Mouse (Mus musculus) retina, postnatal 7 days (tissue): ENCODE results near the gene Akt1.
A peak's percentile ranks its signal among the peaks of the same experiment; 100 is the strongest.

Experiments
- DNase-seq: peaks from one replicate; pipeline ENCODE4 v3.0.0-alpha.2; 2012; ENCODE audit warnings: low read depth, low spot score

Akt1 gene

DNA sequence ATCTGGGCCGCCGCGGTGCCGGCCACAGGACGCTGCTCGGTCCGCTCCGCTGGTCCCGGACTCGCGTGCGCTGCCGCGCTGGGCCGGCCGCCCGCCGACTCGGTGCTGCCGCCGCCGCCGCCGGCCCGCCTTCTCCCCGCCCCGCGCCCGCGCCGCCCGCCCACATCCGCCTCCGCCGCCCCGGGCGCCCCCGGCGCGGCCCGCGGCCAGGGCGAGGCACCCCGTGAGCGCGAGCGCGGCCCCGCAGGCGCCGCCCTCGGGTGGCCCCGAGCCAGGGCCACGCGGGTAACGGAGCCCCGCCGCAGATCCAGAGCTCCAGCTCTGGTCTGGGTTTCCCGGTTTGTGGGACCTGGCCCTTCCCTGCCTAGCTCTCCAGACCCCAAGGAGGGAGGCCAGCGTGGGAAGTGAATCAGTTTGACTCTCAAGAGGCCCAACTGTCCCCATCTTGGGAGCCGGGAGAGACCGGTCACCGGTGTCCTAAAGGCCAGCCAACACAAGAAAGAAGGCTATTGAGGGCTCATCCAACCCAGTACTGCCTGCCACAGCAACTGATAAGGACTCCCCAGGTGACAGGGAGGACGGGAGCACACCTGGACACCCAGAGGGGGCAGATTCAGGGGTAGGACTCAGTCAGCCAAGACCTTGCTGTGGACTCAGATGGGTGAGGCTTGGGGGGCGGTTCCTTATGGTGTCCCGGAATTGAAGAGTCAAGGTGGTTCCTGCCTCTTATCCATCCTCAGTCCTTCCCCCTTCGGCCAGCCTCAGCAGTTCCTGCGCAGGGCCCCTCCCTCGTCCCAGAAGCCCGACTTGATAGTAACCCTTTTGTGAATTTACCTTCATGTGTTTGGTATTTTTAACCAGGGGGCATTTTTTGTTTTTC, at the start of gene Akt1:
Gene Akt1, minus strand, starts transcription at position 753 of the 880 bp plus-strand sequence.
- no peak for DNase-seq

DNA sequence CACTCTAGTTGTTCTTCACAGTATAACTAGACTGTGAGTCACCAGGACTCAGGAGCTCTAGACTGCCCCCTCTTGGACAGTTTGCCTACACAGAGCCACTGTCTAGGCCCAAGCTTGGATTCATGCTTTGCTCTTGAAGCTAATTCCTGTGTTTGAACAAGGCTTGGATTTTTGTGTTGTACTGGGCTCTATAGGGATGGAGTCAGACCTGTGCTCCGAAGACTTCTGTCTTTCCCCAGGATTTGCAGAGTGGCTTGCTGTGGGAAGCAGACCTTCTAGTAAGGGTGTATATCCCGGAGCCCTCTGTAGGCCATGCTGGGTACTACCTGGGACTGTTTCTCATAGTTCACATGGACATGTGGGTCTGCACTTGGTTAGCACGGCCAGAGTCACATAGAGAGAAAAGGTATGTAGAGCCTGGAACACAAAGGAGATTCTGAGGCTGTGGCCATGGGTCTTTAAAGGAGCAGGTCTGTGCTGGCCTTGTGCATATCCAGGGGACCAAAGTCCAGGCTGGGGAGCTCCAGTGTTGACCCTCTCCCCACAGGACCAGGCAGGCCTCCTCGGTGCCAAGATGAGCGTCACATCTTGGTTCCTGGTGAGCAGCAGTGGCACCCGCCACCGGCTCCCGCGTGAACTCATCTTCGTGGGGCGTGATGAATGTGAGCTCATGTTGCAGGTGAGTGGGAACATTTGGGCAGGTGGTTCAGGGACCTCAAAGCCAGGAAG, 49.6 kb upstream of the Akt1 start:
- no peak for DNase-seq

GRCm38 (mm10) chr12:112723445-112723844, 48.8 kb upstream of the Akt1 start:
- no peak for DNase-seq

DNA sequence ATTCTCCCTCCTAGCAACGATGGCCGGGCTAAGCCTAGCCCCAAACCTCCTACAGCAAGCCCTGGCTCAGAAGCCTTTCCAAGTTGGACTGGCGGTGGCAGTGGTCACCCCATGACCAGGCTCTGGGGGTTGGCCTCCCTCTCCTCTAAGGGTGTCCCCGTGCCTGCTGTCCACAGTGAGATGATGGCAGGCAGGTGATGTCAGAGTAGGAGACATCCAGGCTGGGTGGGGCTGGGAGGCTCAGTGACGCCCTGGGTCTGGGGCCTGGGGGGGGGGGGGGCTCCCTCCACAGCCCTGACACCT, 48.3 kb upstream of the Akt1 start:
- no peak for DNase-seq

GRCm38 (mm10) chr12:112722240-112723027, 47.8 kb upstream of the Akt1 start:
- no peak for DNase-seq

DNA sequence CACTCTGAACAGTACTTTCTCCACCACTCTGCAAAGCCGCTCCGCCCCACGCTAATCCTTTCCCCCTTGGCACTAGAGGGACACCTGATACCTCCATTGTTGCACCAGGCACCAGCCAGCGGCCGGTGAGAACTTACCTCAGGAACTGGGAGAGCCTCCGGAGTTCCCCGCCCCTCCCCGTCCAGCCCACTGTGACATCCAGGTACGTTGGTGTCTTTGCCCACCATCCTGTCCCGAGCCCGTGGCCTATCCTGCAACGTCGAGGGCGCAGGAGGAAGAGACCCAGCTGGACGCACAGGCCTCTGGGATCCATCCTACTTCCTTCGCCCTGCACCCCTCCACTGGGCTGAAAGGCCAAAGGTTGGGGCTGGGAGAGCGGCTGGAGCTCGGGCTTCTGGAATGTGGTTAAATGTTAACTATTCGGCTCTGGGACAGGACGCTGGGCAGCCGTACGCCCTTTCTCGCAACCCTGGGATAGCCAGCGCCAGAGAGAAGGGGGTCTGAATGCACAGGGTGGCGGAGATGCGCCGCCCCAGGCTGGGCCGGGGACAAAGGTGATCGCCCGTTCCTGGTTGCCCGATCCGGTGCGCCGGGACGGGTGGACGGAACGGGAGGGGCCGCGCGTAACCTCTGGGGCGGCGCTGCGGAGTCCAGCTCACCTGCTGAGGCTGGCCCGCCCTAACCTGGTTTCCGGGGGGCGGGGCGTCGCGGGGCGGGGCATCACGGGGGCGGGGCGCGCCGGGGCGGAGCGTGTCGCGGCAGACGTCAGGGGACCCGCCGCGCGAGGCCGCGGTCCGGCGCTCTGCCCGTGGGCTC, 46.9 kb upstream of the Akt1 start:
- DNase-seq, result no peak

GRCm38 (mm10) chr12:112720890-112721423, 46.3 kb upstream of the Akt1 start:
- no peak for DNase-seq

- no peak for DNase-seq
These were observed 45.5 kb upstream of the Akt1 start, which contains the start of gene Cep170b for GRCm38 (mm10) chr12:112720216-112720615. Gene Cep170b, plus strand, starts transcription at chr12:112720455.

- no peak for DNase-seq
These were observed 44.3 kb upstream of the Akt1 start for GRCm38 (mm10) chr12:112718995-112719394.

GRCm38 (mm10) chr12:112717140-112717539, 42.5 kb upstream of the Akt1 start:
- no peak for DNase-seq

- no peak for DNase-seq
These were observed 39.3 kb upstream of the Akt1 start for GRCm38 (mm10) chr12:112713984-112714383.

DNA sequence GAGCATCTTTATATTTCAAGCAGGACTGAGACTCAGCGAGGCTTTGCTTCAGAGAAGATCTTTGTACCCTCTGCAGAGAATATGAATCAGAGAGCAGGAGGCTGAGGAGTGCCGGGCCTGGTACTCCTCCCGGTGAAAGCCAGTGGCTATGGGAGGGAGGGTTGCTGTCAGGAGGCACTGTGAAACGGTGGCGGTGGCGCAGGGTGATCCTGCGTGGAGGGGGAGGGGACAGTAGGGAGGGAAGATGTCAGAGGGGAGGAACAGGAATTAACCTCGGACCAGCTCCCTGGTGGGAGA, 32.8 kb upstream of the Akt1 start:
- DNase-seq, result no peak

DNA sequence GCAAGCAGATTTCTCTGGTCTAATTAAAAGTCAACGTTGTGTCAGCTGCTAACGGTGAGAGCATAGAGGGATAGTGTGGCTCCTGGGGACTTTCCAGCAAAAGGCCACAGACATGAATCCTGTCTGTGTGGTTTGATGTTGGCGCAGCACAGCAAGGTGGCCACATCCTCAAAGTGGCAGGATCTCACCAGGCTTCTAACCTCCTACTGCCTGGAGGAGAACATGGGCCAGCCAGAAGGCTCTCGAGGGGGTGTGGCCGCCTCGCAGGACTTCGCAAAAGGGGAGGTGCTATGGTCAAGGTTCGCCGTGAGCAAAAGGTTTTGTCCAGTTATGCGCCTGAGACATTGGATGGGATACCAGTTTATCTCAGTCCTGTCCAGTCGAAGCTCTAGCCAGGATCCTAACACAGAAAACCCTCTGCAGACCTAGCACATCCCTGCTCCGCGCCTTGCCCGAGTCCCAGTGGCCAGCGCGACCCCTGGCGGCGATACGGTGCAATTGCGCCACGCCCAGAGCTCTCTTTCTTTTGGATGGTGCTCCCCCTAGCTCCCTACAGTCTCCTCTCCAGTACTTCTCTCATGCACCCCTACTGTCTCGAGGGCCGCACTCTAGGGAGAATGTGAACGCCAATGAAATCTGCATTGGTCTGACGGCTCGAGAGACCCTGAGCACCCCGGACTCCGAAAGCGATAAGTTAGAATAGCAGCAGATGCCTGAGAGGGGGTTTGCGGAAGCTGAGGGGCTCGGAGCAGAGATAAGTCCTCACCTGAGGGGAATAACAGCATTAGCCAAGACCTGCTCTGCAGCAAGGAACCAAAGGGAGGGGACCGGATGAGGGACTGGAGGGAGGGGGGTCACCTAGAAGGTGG, 32.3 kb upstream of the Akt1 start:
- DNase-seq, result peak; percentile 70

- DNase-seq, result no peak
These were observed 28.0 kb upstream of the Akt1 start for GRCm38 (mm10) chr12:112702374-112703320.

DNA sequence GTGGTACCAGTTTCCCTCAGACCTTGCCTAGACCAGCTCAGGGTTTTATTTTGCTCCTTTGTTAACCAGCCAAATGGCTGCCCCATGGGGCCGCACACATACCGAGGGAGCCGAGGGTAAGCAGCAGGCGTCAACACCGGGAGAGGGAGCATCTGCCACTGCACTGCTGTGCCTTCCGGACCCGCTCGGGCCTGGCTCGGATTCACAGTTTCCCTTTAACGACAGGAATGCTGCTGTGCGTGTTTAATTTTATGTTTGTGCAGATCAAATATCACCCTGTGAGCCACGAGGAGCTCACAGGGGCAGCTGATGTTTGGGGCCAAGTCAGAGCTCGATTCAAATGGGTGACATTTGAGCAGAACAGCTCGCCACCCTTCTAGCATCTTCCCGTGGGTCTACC, 25.8 kb upstream of the Akt1 start:
- DNase-seq, result no peak

- no peak for DNase-seq
These were observed 22.2 kb upstream of the Akt1 start for GRCm38 (mm10) chr12:112696806-112697425.

DNA sequence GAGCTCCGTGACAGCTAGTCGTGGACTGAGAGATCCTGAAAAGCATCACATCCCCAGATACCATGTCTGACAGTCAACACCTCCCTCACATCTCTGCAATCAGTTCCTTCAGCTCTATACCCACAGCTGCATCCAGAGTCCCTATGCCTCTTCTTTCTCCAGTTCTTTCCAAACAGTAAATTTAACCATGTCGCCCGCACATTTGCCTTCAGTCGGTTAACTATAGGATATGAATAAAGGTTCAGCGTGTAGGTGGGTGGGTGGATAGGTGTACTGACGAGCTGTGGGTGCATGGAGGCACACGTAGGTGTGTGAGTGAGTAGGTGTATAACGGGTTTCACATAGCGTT, 19.4 kb upstream of the Akt1 start:
- no peak for DNase-seq

DNA sequence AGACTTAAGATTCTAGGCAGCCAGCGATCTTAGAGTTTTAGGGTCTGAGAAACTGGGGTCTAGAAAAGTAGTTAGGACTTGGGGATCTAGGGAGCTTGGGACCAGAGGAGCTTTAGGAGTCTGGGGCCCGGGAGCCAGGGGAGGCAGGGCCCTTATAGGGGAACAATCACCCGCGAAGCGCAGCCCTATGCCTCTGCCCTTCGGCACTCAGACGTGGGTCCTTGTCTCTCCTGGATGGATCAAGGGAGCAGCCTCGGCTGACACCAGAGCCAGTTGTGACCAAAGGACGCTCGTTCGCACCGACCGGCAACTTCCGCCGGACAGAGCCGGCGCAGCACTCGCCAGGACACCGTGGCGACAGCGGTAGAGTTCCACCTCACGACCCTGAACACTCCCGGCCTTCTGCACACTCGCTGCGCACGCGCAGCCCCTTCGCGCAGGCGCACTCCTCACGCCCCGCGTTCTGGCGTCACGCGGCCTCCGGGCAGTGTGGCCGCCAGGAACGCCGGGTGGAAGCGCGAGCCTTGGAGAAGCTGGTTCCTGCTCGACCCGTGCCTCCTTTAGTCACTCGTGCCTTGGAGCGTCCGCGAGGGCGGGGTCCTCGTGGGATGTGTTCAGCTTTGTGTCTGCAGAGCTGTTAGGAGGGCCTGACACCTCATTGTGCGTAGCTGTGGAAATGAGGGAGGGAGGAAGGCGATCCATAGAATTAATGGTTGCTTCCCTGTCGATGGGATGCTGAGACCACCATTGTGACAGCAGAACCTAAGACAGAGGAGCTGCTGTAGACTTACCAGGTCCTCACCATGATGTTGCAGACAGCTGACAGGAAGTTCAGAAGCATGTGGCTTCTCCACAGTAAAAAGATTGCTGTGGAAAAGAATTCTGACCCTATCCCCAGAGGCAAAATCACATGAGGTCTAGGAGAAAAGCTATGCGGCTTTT, 18.8 kb upstream of the Akt1 start:
- peak; percentile 96 for DNase-seq
